Mouse (Mus musculus) testis, postnatal 14 days (tissue): ENCODE measurements at regions not wholly inside any gene's neighbourhood (a gene's known extent, or its start where the extent isn't known, plus 50 kb on each side); places are given as distances from the start of the nearest gene placed in this dataset.

Source experiments
- DNase-seq: peaks from one replicate; pipeline ENCODE4 v3.0.0; 2021; ENCODE audit warnings: low spot score

DNA sequence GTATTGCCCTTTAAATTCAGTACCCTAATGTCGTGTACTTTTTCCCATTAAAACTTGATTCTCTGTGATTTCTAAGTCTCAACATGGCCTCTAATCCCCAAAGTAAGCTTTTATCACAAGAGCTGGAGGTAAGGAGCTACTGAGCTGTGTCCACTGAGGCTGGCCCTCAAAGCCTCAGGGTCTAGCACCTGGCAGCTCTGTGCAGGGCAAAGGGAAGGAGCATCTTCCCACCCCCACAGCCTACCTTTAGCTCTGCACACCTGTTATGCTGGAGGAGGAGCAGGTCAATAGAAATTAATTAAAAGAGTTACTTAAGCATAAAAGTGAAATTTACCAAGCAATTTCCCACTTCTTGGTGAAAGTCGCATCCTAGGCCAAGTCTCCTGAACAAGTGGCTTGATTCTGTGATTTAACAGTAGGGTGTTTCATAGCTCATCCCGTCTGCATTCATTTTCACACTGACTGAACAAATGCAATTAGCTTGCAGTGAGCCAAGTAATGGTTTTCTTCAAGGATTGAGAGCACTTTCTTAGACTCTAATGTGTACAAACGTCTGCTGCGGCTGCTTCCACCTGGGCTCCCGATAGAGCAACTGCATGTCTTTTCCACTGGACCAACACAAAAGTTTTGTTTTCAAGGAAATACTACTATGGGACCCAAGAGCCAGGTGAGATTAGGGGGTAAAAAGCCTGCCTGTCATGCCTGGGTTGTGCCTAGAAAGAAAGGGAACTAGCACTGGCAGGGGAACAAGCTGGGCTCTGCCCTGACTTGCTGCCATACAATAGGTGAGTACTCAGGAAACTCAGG is 50.6 kb upstream of the Dap start:
- no peak for DNase-seq
